Mouse (Mus musculus) heart, postnatal 0 days (tissue): ENCODE measurements at regions not wholly inside any gene's neighbourhood (a gene's known extent, or its start where the extent isn't known, plus 50 kb on each side); places are given as distances from the start of the nearest gene placed in this dataset.

ENCODE experiments used
- CTCF ChIP-seq: IDR thresholded peaks from 2 replicates; pipeline ENCODE4 v1.5.1; 2016; ENCODE audit warnings: antibody characterized with exemption, control low read depth, low read depth
- EP300 ChIP-seq: IDR thresholded peaks from 2 replicates; pipeline ENCODE4 v1.6.1; 2016; ENCODE audit warnings: antibody characterized with exemption, low read depth

- TF ChIP-seq CTCF (no peak), EP300 (no peak)
Observed at GRCm38 (mm10) chr10:21245558-21245957, 50.2 kb upstream of the Hbs1l start.
